Mouse (Mus musculus): Measurements from ENCODE around the gene Suz12. TPM values are rescaled to one million over a fixed set of nuclear protein-coding genes. Genes with fewer than 3 reads are reported as not detected.

The Suz12 gene
- polyA plus RNA-seq, 1 experiment from 2014 or later = 22.0 TPM

- ATAC-seq (replicated peaks; ENCODE audit: insufficient number of reproducible peaks, low FRiP score, low TSS enrichment) = no peak
- H3K27me3 ChIP-seq (ENCODE audit: control insufficient read depth, insufficient read depth, low read length) = no peaks in the 10 kb centered on the region
- H3K9ac ChIP-seq (ENCODE audit: low read depth, low read length) = peak overlapping the region; percentile 30
- H3K9me3 ChIP-seq (replicated peaks; ENCODE audit: control insufficient read depth, low read length) = 0 out of 2 replicates have a peak, but pooled peaks cover 3% of the 10 kb centered on the region
- H3K27ac ChIP-seq (ENCODE audit: low read depth, low read length) = peak overlapping the region; percentile 100
- peak overlapping the region; percentile 75 for H3K4me2 ChIP-seq
- H3K4me1 ChIP-seq (ENCODE audit: control insufficient read depth, insufficient read depth, low read length) = peaks cover 7% of the 10 kb centered on the region; the same call in 1 of the 2 replicates
- no peaks in the 10 kb centered on the region for H3K36me3 ChIP-seq (ENCODE audit: control insufficient read depth, insufficient read depth, low read length)
- peak overlapping the region; percentile 95; the same call in 1 of the 2 replicates for H3K4me3 ChIP-seq (ENCODE audit: low read depth, low read length)
- 62% methylated on average over 7 of the region's 7 CpGs for WGBS (ENCODE audit: insufficient replicate concordance)
Measured at GRCm38 (mm10) chr11:80081786-80082319, 88.9 kb downstream of the Suz12 start.

Other genes with a start within 250 kb of the Suz12 start
- gene Utp6, start 30.7 kb upstream of the Suz12 start, polyA plus RNA-seq (2014; fragmentation: Nextera tagmentation; extraction: Ambion mirVana) = 47.3 and 52.8 TPM in 2 replicates
- gene Crlf3, start 87.9 kb downstream of the Suz12 start, polyA plus RNA-seq (2014; fragmentation: Nextera tagmentation; extraction: Ambion mirVana) = 41.3 and 45.1 TPM in 2 replicates
- gene Atad5, start 96.3 kb downstream of the Suz12 start, polyA plus RNA-seq (2014; fragmentation: Nextera tagmentation; extraction: Ambion mirVana) = 8.1 and 8.9 TPM in 2 replicates
- gene Tefm, start 149.1 kb downstream of the Suz12 start, polyA plus RNA-seq (2014; fragmentation: Nextera tagmentation; extraction: Ambion mirVana) = 28.2 and 31.5 TPM in 2 replicates
- gene Adap2, start 161.0 kb downstream of the Suz12 start, polyA plus RNA-seq (2014; fragmentation: Nextera tagmentation; extraction: Ambion mirVana) = 0.39 and 0.73 TPM in 2 replicates
- gene Rnf135, start 190.7 kb downstream of the Suz12 start, polyA plus RNA-seq (2014; fragmentation: Nextera tagmentation; extraction: Ambion mirVana) = 6.1 and 8.3 TPM in 2 replicates
- gene Rhot1, start 215.9 kb downstream of the Suz12 start, polyA plus RNA-seq (2014; fragmentation: Nextera tagmentation; extraction: Ambion mirVana) = 65.2 and 68.7 TPM in 2 replicates

Data from heart, embryonic 11.5 days (tissue).